Mouse (Mus musculus) cerebellum, adult 9-11 months (tissue): Measurements from ENCODE around the gene Gm40193.
"Not testable (repeated sequence)": the region's sequence is repeated elsewhere in the genome, so short reads cannot be mapped to it uniquely, and the experiment has no call there.

Source experiments
- DNase-seq: peaks from one replicate; pipeline ENCODE4 v3.0.0; 2022

Gm40193 gene

GRCm38 (mm10) chr11:70532839-70533238 lies at the start of gene Gm40193:
Gm40193 (minus strand) TSS chr11:70532939.
- DNase-seq: no peak

- no peak for DNase-seq
Observed at GRCm38 (mm10) chr11:70582196-70582595, 49.5 kb upstream of the Gm40193 start.

- DNase-seq: no peak
Observed at GRCm38 (mm10) chr11:70580921-70581320, 48.2 kb upstream of the Gm40193 start.

- no peak for DNase-seq
Observed at GRCm38 (mm10) chr11:70580358-70580720, 47.6 kb upstream of the Gm40193 start.

GRCm38 (mm10) chr11:70579710-70580357 lies 47.1 kb upstream of the Gm40193 start:
- no peak for DNase-seq

- no peak for DNase-seq
Observed at GRCm38 (mm10) chr11:70578962-70579361, 46.2 kb upstream of the Gm40193 start.

GRCm38 (mm10) chr11:70577201-70577600 lies 44.5 kb upstream of the Gm40193 start:
- DNase-seq: no peak

- no peak for DNase-seq
Observed at GRCm38 (mm10) chr11:70573872-70574271, 41.1 kb upstream of the Gm40193 start.

- DNase-seq: no peak
Observed at GRCm38 (mm10) chr11:70572348-70572902, 39.7 kb upstream of the Gm40193 start.

GRCm38 (mm10) chr11:70571641-70572040 lies 38.9 kb upstream of the Gm40193 start:
- no peak for DNase-seq

GRCm38 (mm10) chr11:70570614-70571013 lies 37.9 kb upstream of the Gm40193 start:
- DNase-seq: not testable (repeated sequence)

- DNase-seq: no peak
Observed at GRCm38 (mm10) chr11:70566586-70566985, 33.8 kb upstream of the Gm40193 start.

- DNase-seq: no peak
Observed at GRCm38 (mm10) chr11:70564276-70564873, 31.6 kb upstream of the Gm40193 start.

GRCm38 (mm10) chr11:70563470-70564275 lies 30.9 kb upstream of the Gm40193 start:
- no peak for DNase-seq

GRCm38 (mm10) chr11:70562995-70563469 lies 30.3 kb upstream of the Gm40193 start:
- DNase-seq: no peak

GRCm38 (mm10) chr11:70562287-70562994 lies 29.7 kb upstream of the Gm40193 start, which contains the start of gene Mink1:
Mink1 (plus strand) TSS chr11:70562881.
- peak; percentile 91 for DNase-seq

GRCm38 (mm10) chr11:70561937-70562286 lies 29.2 kb upstream of the Gm40193 start:
- no peak for DNase-seq

GRCm38 (mm10) chr11:70557545-70557944 lies 24.8 kb upstream of the Gm40193 start:
- DNase-seq: no peak

- DNase-seq: no peak
Observed at GRCm38 (mm10) chr11:70553940-70554339, 21.2 kb upstream of the Gm40193 start.

- no peak for DNase-seq
Observed at GRCm38 (mm10) chr11:70551526-70551925, 18.8 kb upstream of the Gm40193 start.

GRCm38 (mm10) chr11:70544496-70544895 lies 11.8 kb upstream of the Gm40193 start:
- DNase-seq: no peak

GRCm38 (mm10) chr11:70541415-70541814 lies 8.7 kb upstream of the Gm40193 start:
- DNase-seq: no peak

- no peak for DNase-seq
Observed at GRCm38 (mm10) chr11:70540928-70541327, 8.2 kb upstream of the Gm40193 start.
